Mouse (Mus musculus) forebrain, embryonic 13.5 days (tissue): ENCODE data around the gene Cables2. TPM values are rescaled to one million over a fixed set of nuclear protein-coding genes. Genes with fewer than 3 reads are reported as not detected.

Source experiments
- ATAC-seq: fragments of 200-750 bp; cut with Nextera tagmentation; 2 replicates; pipeline ENCODE4 v1.8.0; 2017
- H3K27ac ChIP-seq: fragments of 300-500 bp; sonication (generic); 2 replicates; pipeline ENCODE4 v1.5.1; 2015; ENCODE audit warnings: inconsistent platforms, mild to moderate bottlenecking, moderate library complexity
- H3K27me3 ChIP-seq: fragments of 300-500 bp; sonication (generic); 2 replicates; pipeline ENCODE4 v1.6.1; 2015; ENCODE audit warnings: mild to moderate bottlenecking, inconsistent platforms
- H3K36me3 ChIP-seq: fragments of 300-500 bp; sonication (generic); 2 replicates; pipeline ENCODE4 v1.6.1; 2015; ENCODE audit warnings: mild to moderate bottlenecking, inconsistent platforms; ENCODE audit not compliant: poor library complexity, severe bottlenecking
- H3K4me1 ChIP-seq: fragments of 300-500 bp; sonication (generic); 2 replicates; pipeline ENCODE4 v1.6.1; 2015; ENCODE audit warnings: inconsistent platforms
- H3K4me2 ChIP-seq: fragments of 300-500 bp; sonication (generic); 2 replicates; pipeline ENCODE4 v1.6.1; 2015; ENCODE audit warnings: inconsistent platforms, mild to moderate bottlenecking, moderate library complexity
- H3K4me3 ChIP-seq: fragments of 300-500 bp; sonication (generic); 2 replicates; pipeline ENCODE4 v1.5.1; 2015; ENCODE audit warnings: mild to moderate bottlenecking, inconsistent platforms
- H3K9ac ChIP-seq: fragments of 300-500 bp; sonication (generic); 2 replicates; pipeline ENCODE4 v1.6.1; 2015; ENCODE audit warnings: mild to moderate bottlenecking, inconsistent platforms
- H3K9me3 ChIP-seq: fragments of 300-500 bp; sonication (generic); replicated peaks from 2 replicates; pipeline ENCODE4 v1.6.1; 2016; ENCODE audit warnings: inconsistent platforms
- WGBS: fragments of 180-500 bp; shearing (Covaris S2); methylation state at CpG from one replicate; pipeline ENCODE4 v1.1.7; 2015; 5-methylcytosine and 5-hydroxymethylcytosine counted together
- polyA plus RNA-seq: library from polyadenylated mRNA; unstranded; fragments of >200 nt; fragmentation: Nextera tagmentation; extraction: Ambion mirVana; gene quantifications from 2 replicates; pipeline ENCODE4 v1.2.1, GENCODE M21; 2015

The Cables2 gene
- polyA plus RNA-seq, 1 experiment from 2014 or later = 11.0 TPM

- H3K27ac ChIP-seq = no peak overlapping the region
- no peak overlapping the region for H3K9ac ChIP-seq
- H3K27me3 ChIP-seq = no peaks in the 10 kb centered on the region
- no peaks in the 10 kb centered on the region for H3K36me3 ChIP-seq
- no peak for ATAC-seq
- WGBS = 91% methylated on average over 5 of the region's 5 CpGs
- no peaks in the 10 kb centered on the region for H3K9me3 ChIP-seq
- H3K4me1 ChIP-seq = no peaks in the 10 kb centered on the region
- no peak overlapping the region for H3K4me3 ChIP-seq
- no peak overlapping the region for H3K4me2 ChIP-seq
Measured at GRCm38 (mm10) chr2:180247916-180248315, 25.4 kb downstream of the Cables2 start.

GRCm38 (mm10) chr2:180243108-180243507 lies 30.2 kb downstream of the Cables2 start:
- no peak for ATAC-seq

GRCm38 (mm10) chr2:180238591-180238990 lies 34.7 kb downstream of the Cables2 start:
- peaks cover 5% of the 10 kb centered on the region for H3K4me1 ChIP-seq
- no peak for ATAC-seq
- no peaks in the 10 kb centered on the region for H3K9me3 ChIP-seq
- no peak overlapping the region for H3K27ac ChIP-seq
- H3K36me3 ChIP-seq = no peaks in the 10 kb centered on the region
- H3K27me3 ChIP-seq = no peaks in the 10 kb centered on the region
- 88% methylated on average over 5 of the region's 5 CpGs for WGBS
- H3K4me2 ChIP-seq = no peak overlapping the region
- H3K9ac ChIP-seq = no peak overlapping the region
- no peak overlapping the region for H3K4me3 ChIP-seq

More at GRCm38 (mm10) chr2:180243108-180243507, 30.2 kb downstream of the Cables2 start:
- WGBS = 87% methylated on average over 4 of the region's 4 CpGs
- Histone ChIP-seq H3K9ac (no peak overlapping the region), H3K4me2 (no peak overlapping the region), H3K4me1 (no peaks in the 10 kb centered on the region), H3K36me3 (no peaks in the 10 kb centered on the region), H3K27ac (no peak overlapping the region), H3K4me3 (no peak overlapping the region), H3K27me3 (no peaks in the 10 kb centered on the region), H3K9me3 (no peaks in the 10 kb centered on the region)

GRCm38 (mm10) chr2:180237601-180238345 lies 35.5 kb downstream of the Cables2 start:
- ATAC-seq = no peak
- no peak overlapping the region for H3K4me2 ChIP-seq
- no peak overlapping the region for H3K27ac ChIP-seq
- no peaks in the 10 kb centered on the region for H3K36me3 ChIP-seq
- 89% methylated on average over 7 of the region's 7 CpGs for WGBS
- H3K27me3 ChIP-seq = no peaks in the 10 kb centered on the region
- no peaks in the 10 kb centered on the region for H3K9me3 ChIP-seq
- no peak overlapping the region for H3K4me3 ChIP-seq
- peaks cover 5% of the 10 kb centered on the region for H3K4me1 ChIP-seq
- H3K9ac ChIP-seq = no peak overlapping the region

GRCm38 (mm10) chr2:180236930-180237329 lies 36.4 kb downstream of the Cables2 start:
- H3K9me3 ChIP-seq = no peaks in the 10 kb centered on the region
- no peak overlapping the region for H3K9ac ChIP-seq
- WGBS = 88% methylated on average over 3 of the region's 3 CpGs
- no peaks in the 10 kb centered on the region for H3K27me3 ChIP-seq
- ATAC-seq = no peak
- no peaks in the 10 kb centered on the region for H3K36me3 ChIP-seq
- H3K4me3 ChIP-seq = no peak overlapping the region
- H3K4me2 ChIP-seq = no peak overlapping the region
- no peak overlapping the region for H3K27ac ChIP-seq
- H3K4me1 ChIP-seq = peaks cover 5% of the 10 kb centered on the region

- H3K4me1 ChIP-seq = peaks cover 5% of the 10 kb centered on the region
- no peak overlapping the region for H3K4me3 ChIP-seq
- H3K9me3 ChIP-seq = no peaks in the 10 kb centered on the region
- H3K27me3 ChIP-seq = no peaks in the 10 kb centered on the region
- no peak for ATAC-seq
- WGBS = 71% methylated on average over 3 of the region's 3 CpGs
- no peaks in the 10 kb centered on the region for H3K36me3 ChIP-seq
- H3K4me2 ChIP-seq = no peak overlapping the region
- no peak overlapping the region for H3K9ac ChIP-seq
- no peak overlapping the region; the same call in 1 of the 2 replicates for H3K27ac ChIP-seq
Measured at GRCm38 (mm10) chr2:180236500-180236899, 36.8 kb downstream of the Cables2 start.

- no peak overlapping the region for H3K9ac ChIP-seq
- H3K27me3 ChIP-seq = no peaks in the 10 kb centered on the region
- no peak overlapping the region for H3K4me3 ChIP-seq
- H3K4me1 ChIP-seq = peaks cover 5% of the 10 kb centered on the region
- no peaks in the 10 kb centered on the region for H3K9me3 ChIP-seq
- WGBS = 92% methylated on average over 4 of the region's 4 CpGs
- H3K27ac ChIP-seq = no peak overlapping the region
- H3K36me3 ChIP-seq = no peaks in the 10 kb centered on the region
- ATAC-seq = no peak
- no peak overlapping the region for H3K4me2 ChIP-seq
Measured at GRCm38 (mm10) chr2:180235788-180236187, 37.5 kb downstream of the Cables2 start.

GRCm38 (mm10) chr2:180234980-180235379 lies 38.3 kb downstream of the Cables2 start:
- Histone ChIP-seq H3K36me3 (no peaks in the 10 kb centered on the region), H3K4me2 (no peak overlapping the region), H3K27me3 (no peaks in the 10 kb centered on the region), H3K9me3 (no peaks in the 10 kb centered on the region), H3K27ac (no peak overlapping the region), H3K4me3 (no peak overlapping the region), H3K9ac (no peak overlapping the region), H3K4me1 (peaks cover 5% of the 10 kb centered on the region)
- WGBS = 62% methylated on average over 6 of the region's 6 CpGs
- no peak for ATAC-seq

- Histone ChIP-seq H3K4me3 (no peak overlapping the region), H3K36me3 (no peaks in the 10 kb centered on the region), H3K4me1 (peaks cover 5% of the 10 kb centered on the region), H3K4me2 (no peak overlapping the region), H3K27me3 (no peaks in the 10 kb centered on the region), H3K9me3 (no peaks in the 10 kb centered on the region), H3K9ac (no peak overlapping the region), H3K27ac (no peak overlapping the region)
- no peak for ATAC-seq
- WGBS = 93% methylated on average over 8 of the region's 8 CpGs
Measured at GRCm38 (mm10) chr2:180234353-180234752, 38.9 kb downstream of the Cables2 start.

- no peaks in the 10 kb centered on the region for H3K36me3 ChIP-seq
- peaks cover 10% of the 10 kb centered on the region for H3K4me1 ChIP-seq
- WGBS = 88% methylated on average over 7 of the region's 7 CpGs
- no peak overlapping the region for H3K9ac ChIP-seq
- H3K27ac ChIP-seq = no peak overlapping the region
- H3K4me2 ChIP-seq = no peak overlapping the region
- H3K27me3 ChIP-seq = no peaks in the 10 kb centered on the region
- ATAC-seq = no peak
- no peaks in the 10 kb centered on the region for H3K9me3 ChIP-seq
- H3K4me3 ChIP-seq = no peak overlapping the region
Measured at GRCm38 (mm10) chr2:180233101-180233904, 40.0 kb downstream of the Cables2 start.

GRCm38 (mm10) chr2:180230482-180230881 lies 42.8 kb downstream of the Cables2 start:
- Histone ChIP-seq H3K27ac (no peak overlapping the region), H3K27me3 (peaks cover 16% of the 10 kb centered on the region), H3K4me2 (no peak overlapping the region), H3K4me1 (peaks cover 31% of the 10 kb centered on the region), H3K4me3 (no peak overlapping the region), H3K9me3 (no peaks in the 10 kb centered on the region), H3K9ac (no peak overlapping the region), H3K36me3 (no peaks in the 10 kb centered on the region)
- no peak for ATAC-seq
- 53% methylated on average over 4 of the region's 4 CpGs for WGBS

GRCm38 (mm10) chr2:180229129-180229528 lies 44.2 kb downstream of the Cables2 start:
- no peak overlapping the region for H3K27ac ChIP-seq
- 79% methylated on average over 3 of the region's 3 CpGs for WGBS
- no peak for ATAC-seq

More at GRCm38 (mm10) chr2:180229129-180229528, 44.2 kb downstream of the Cables2 start:
- H3K4me1 ChIP-seq = peaks cover 35% of the 10 kb centered on the region
- H3K9me3 ChIP-seq = no peaks in the 10 kb centered on the region
- no peak overlapping the region for H3K4me3 ChIP-seq
- H3K27me3 ChIP-seq = peaks cover 29% of the 10 kb centered on the region
- H3K36me3 ChIP-seq = no peaks in the 10 kb centered on the region
- H3K4me2 ChIP-seq = no peak overlapping the region
- no peak overlapping the region for H3K9ac ChIP-seq
